Mouse (Mus musculus): ENCODE data around the gene Ccdc167. TPM values are rescaled to one million over a fixed set of nuclear protein-coding genes. Genes with fewer than 3 reads are reported as not detected.

Ccdc167 gene
- polyA plus RNA-seq, 1 experiment = 1.5 TPM

- no peaks in the 10 kb centered on the region for H3K27me3 ChIP-seq (ENCODE audit: control insufficient read depth, insufficient read depth, low read length)
- H3K36me3 ChIP-seq (ENCODE audit: control insufficient read depth, insufficient read depth, low read length) = no peaks in the 10 kb centered on the region
- no peak for TF ChIP-seq CTCF (IDR thresholded peaks at IDR 0.05; ENCODE audit: control insufficient read depth, insufficient read depth, insufficient replicate concordance, low read depth, low read length)
- TF ChIP-seq POLR2A (IDR thresholded peaks at IDR 0.05; ENCODE audit: control insufficient read depth, low read depth, low read length) = no peak
- no peak overlapping the region for H3K27ac ChIP-seq (ENCODE audit: control insufficient read depth, insufficient read depth, low read depth, low read length)
- H3K4me3 ChIP-seq (ENCODE audit: control insufficient read depth, low read depth, low read length) = no peak overlapping the region
- no peaks in the 10 kb centered on the region for H3K4me1 ChIP-seq (ENCODE audit: control insufficient read depth, insufficient read depth, low read length)
Observed at GRCm38 (mm10) chr17:29754510-29754909, 37.7 kb upstream of the Ccdc167 start.

- TF ChIP-seq CTCF (IDR thresholded peaks at IDR 0.05; ENCODE audit: control insufficient read depth, insufficient read depth, insufficient replicate concordance, low read depth, low read length) = no peak
- no peak for TF ChIP-seq POLR2A (IDR thresholded peaks at IDR 0.05; ENCODE audit: control insufficient read depth, low read depth, low read length)
- Histone ChIP-seq H3K36me3 (ENCODE audit: control insufficient read depth, insufficient read depth, low read length) (no peaks in the 10 kb centered on the region), H3K4me1 (ENCODE audit: control insufficient read depth, insufficient read depth, low read length) (peaks cover 3% of the 10 kb centered on the region), H3K27me3 (ENCODE audit: control insufficient read depth, insufficient read depth, low read length) (no peaks in the 10 kb centered on the region; the same call in 1 of the 2 replicates), H3K27ac (ENCODE audit: control insufficient read depth, insufficient read depth, low read depth, low read length) (no peak overlapping the region), H3K4me3 (ENCODE audit: control insufficient read depth, low read depth, low read length) (no peak overlapping the region)
Observed at GRCm38 (mm10) chr17:29747466-29747865, 30.6 kb upstream of the Ccdc167 start.

- TF ChIP-seq POLR2A (IDR thresholded peaks at IDR 0.05; ENCODE audit: control insufficient read depth, low read depth, low read length) = no peak
- peak; percentile 16; the same call in 1 of the 2 replicates for TF ChIP-seq CTCF (IDR thresholded peaks at IDR 0.05; ENCODE audit: control insufficient read depth, insufficient read depth, insufficient replicate concordance, low read depth, low read length)
- Histone ChIP-seq H3K36me3 (ENCODE audit: control insufficient read depth, insufficient read depth, low read length) (no peaks in the 10 kb centered on the region), H3K4me1 (ENCODE audit: control insufficient read depth, insufficient read depth, low read length) (peaks cover 6% of the 10 kb centered on the region; the same call in 1 of the 2 replicates), H3K27me3 (ENCODE audit: control insufficient read depth, insufficient read depth, low read length) (no peaks in the 10 kb centered on the region), H3K4me3 (ENCODE audit: control insufficient read depth, low read depth, low read length) (no peak overlapping the region), H3K27ac (ENCODE audit: control insufficient read depth, insufficient read depth, low read depth, low read length) (no peak overlapping the region)
Observed at GRCm38 (mm10) chr17:29737849-29738804, 21.3 kb upstream of the Ccdc167 start.

GRCm38 (mm10) chr17:29736448-29737014 is 19.7 kb upstream of the Ccdc167 start:
- Histone ChIP-seq H3K4me3 (ENCODE audit: control insufficient read depth, low read depth, low read length) (no peak overlapping the region), H3K36me3 (ENCODE audit: control insufficient read depth, insufficient read depth, low read length) (no peaks in the 10 kb centered on the region), H3K27ac (ENCODE audit: control insufficient read depth, insufficient read depth, low read depth, low read length) (no peak overlapping the region), H3K4me1 (ENCODE audit: control insufficient read depth, insufficient read depth, low read length) (peaks cover 6% of the 10 kb centered on the region; the same call in 1 of the 2 replicates), H3K27me3 (ENCODE audit: control insufficient read depth, insufficient read depth, low read length) (no peaks in the 10 kb centered on the region)
- TF ChIP-seq POLR2A (IDR thresholded peaks at IDR 0.05; ENCODE audit: control insufficient read depth, low read depth, low read length) = no peak
- no peak for TF ChIP-seq CTCF (IDR thresholded peaks at IDR 0.05; ENCODE audit: control insufficient read depth, insufficient read depth, insufficient replicate concordance, low read depth, low read length)

GRCm38 (mm10) chr17:29732522-29732921 is 15.7 kb upstream of the Ccdc167 start:
- Histone ChIP-seq H3K4me1 (ENCODE audit: control insufficient read depth, insufficient read depth, low read length) (peaks cover 4% of the 10 kb centered on the region; the same call in 1 of the 2 replicates), H3K4me3 (ENCODE audit: control insufficient read depth, low read depth, low read length) (no peak overlapping the region), H3K27ac (ENCODE audit: control insufficient read depth, insufficient read depth, low read depth, low read length) (0 out of 2 replicates have a peak overlapping the region, but pooled peaks have one; percentile 10), H3K36me3 (ENCODE audit: control insufficient read depth, insufficient read depth, low read length) (no peaks in the 10 kb centered on the region), H3K27me3 (ENCODE audit: control insufficient read depth, insufficient read depth, low read length) (no peaks in the 10 kb centered on the region)
- no peak for TF ChIP-seq CTCF (IDR thresholded peaks at IDR 0.05; ENCODE audit: control insufficient read depth, insufficient read depth, insufficient replicate concordance, low read depth, low read length)
- TF ChIP-seq POLR2A (IDR thresholded peaks at IDR 0.05; ENCODE audit: control insufficient read depth, low read depth, low read length) = no peak

GRCm38 (mm10) chr17:29731953-29732325 is 15.1 kb upstream of the Ccdc167 start:
- H3K27me3 ChIP-seq (ENCODE audit: control insufficient read depth, insufficient read depth, low read length) = no peaks in the 10 kb centered on the region
- no peaks in the 10 kb centered on the region for H3K36me3 ChIP-seq (ENCODE audit: control insufficient read depth, insufficient read depth, low read length)

More at GRCm38 (mm10) chr17:29731953-29732325, 15.1 kb upstream of the Ccdc167 start:
- TF ChIP-seq CTCF (IDR thresholded peaks at IDR 0.05; ENCODE audit: control insufficient read depth, insufficient read depth, insufficient replicate concordance, low read depth, low read length) (no peak), POLR2A (IDR thresholded peaks at IDR 0.05; ENCODE audit: control insufficient read depth, low read depth, low read length) (no peak)
- H3K4me3 ChIP-seq (ENCODE audit: control insufficient read depth, low read depth, low read length) = no peak overlapping the region
- peaks cover 4% of the 10 kb centered on the region; the same call in 1 of the 2 replicates for H3K4me1 ChIP-seq (ENCODE audit: control insufficient read depth, insufficient read depth, low read length)
- no peak overlapping the region for H3K27ac ChIP-seq (ENCODE audit: control insufficient read depth, insufficient read depth, low read depth, low read length)
